Mouse (Mus musculus) forebrain, embryonic 11.5 days (tissue): ENCODE results near the gene Gan. TPM values are rescaled to one million over a fixed set of nuclear protein-coding genes. Genes with fewer than 3 reads are reported as not detected.

Experiments used
- ATAC-seq: fragments of 200-750 bp; cut with Nextera tagmentation; replicated peaks from 2 replicates; pipeline ENCODE4 v1.8.0; 2017; ENCODE audit warnings: moderate TSS enrichment; ENCODE audit not compliant: low FRiP score
- DNase-seq: peaks from one replicate; pipeline ENCODE4 v3.0.0-alpha.2; 2017; ENCODE audit warnings: low spot score
- H3K27ac ChIP-seq: fragments of 300-500 bp; sonication (generic); 2 replicates; pipeline ENCODE4 v1.5.1; 2014; ENCODE audit warnings: low read depth, low read length
- H3K27me3 ChIP-seq: fragments of 300-500 bp; sonication (generic); 2 replicates; pipeline ENCODE4 v1.6.1; 2014; ENCODE audit warnings: mild to moderate bottlenecking, low read length, mixed read lengths; ENCODE audit not compliant: control insufficient read depth, insufficient read depth
- H3K36me3 ChIP-seq: fragments of 300-500 bp; sonication (generic); 2 replicates; pipeline ENCODE4 v1.6.1; 2014; ENCODE audit warnings: mild to moderate bottlenecking, low read length, moderate library complexity, mixed read lengths; ENCODE audit not compliant: control insufficient read depth, insufficient read depth
- H3K4me1 ChIP-seq: fragments of 300-500 bp; sonication (generic); replicated peaks from 2 replicates; pipeline ENCODE4 v1.6.1; 2014; ENCODE audit warnings: low read length, mixed read lengths; ENCODE audit not compliant: control insufficient read depth, insufficient read depth
- H3K4me2 ChIP-seq: fragments of 300-500 bp; sonication (generic); 2 replicates; pipeline ENCODE4 v1.6.1; 2014; ENCODE audit warnings: low read depth, mild to moderate bottlenecking, low read length, moderate library complexity, mixed read lengths; ENCODE audit not compliant: severe bottlenecking
- H3K4me3 ChIP-seq: fragments of 300-500 bp; sonication (generic); 2 replicates; pipeline ENCODE4 v1.5.1; 2014; ENCODE audit warnings: low read depth, low read length
- H3K9ac ChIP-seq: fragments of 300-500 bp; sonication (generic); 2 replicates; pipeline ENCODE4 v1.6.1; 2014; ENCODE audit warnings: low read length
- H3K9me3 ChIP-seq: fragments of 300-500 bp; sonication (generic); 2 replicates; pipeline ENCODE4 v1.6.1; 2016; ENCODE audit warnings: low read length, mixed read lengths; ENCODE audit not compliant: control insufficient read depth
- WGBS: fragments of 180-500 bp; shearing (Covaris S2); extraction: QIAGEN DNeasy Blood & Tissue Kit; methylation state at CpG from one replicate; pipeline ENCODE4 v1.1.7; 2014; 5-methylcytosine and 5-hydroxymethylcytosine counted together
- polyA plus RNA-seq: library from polyadenylated mRNA; unstranded; fragments of >200 nt; fragmentation: Nextera tagmentation; extraction: Ambion mirVana; gene quantifications from 2 replicates; pipeline ENCODE4 v1.2.1, GENCODE M21; 2014

The Gan gene
- 3.1 and 3.4 TPM in 2 replicates for polyA plus RNA-seq

DNA sequence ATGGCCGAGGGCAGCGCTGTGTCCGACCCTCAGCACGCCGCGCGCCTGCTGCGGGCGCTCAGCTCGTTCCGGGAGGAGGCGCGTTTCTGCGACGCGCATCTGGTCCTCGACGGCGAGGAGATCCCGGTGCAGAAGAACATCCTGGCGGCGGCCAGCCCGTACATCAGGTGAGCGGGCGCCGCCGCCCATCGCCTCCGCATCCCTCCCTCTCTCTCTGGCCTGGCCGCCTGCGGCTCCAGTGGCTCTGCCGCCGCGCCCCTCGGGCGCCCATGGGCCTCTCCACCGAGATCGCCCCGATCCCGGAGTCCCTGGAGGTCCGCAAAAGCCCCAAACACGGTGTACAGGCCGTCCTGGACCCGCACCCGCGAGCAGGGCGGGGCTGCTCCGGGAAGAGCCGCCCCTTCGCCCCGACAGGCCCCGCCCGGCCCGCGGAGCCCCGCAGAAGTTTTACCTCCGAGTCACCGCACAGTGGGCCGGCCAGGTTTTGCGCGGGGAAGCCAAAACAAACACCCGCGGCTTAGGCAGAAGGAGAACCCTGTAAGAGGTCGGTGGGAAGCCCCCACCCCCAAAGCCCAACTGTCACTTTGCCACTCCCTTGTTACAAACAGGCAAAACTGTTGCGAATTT is at the start of gene Gan:
Gan (plus strand) TSS at position 1 of the 627 bp plus-strand sequence.
- Histone ChIP-seq H3K36me3 (no peaks in the 10 kb centered on the region), H3K4me2 (peak within 1 kb of the TSS; percentile 88), H3K4me1 (peaks cover 11% of the 10 kb centered on the region), H3K4me3 (peak within 1 kb of the TSS; percentile 83), H3K27me3 (no peaks in the 10 kb centered on the region), H3K9ac (peak within 1 kb of the TSS; percentile 90), H3K9me3 (no peaks in the 10 kb centered on the region), H3K27ac (peak within 1 kb of the TSS; percentile 62)
- WGBS: under 1% methylated on average over 60 of the region's 65 CpGs
- ATAC-seq (peak; percentile 66), DNase-seq (peak; percentile 72)

DNA sequence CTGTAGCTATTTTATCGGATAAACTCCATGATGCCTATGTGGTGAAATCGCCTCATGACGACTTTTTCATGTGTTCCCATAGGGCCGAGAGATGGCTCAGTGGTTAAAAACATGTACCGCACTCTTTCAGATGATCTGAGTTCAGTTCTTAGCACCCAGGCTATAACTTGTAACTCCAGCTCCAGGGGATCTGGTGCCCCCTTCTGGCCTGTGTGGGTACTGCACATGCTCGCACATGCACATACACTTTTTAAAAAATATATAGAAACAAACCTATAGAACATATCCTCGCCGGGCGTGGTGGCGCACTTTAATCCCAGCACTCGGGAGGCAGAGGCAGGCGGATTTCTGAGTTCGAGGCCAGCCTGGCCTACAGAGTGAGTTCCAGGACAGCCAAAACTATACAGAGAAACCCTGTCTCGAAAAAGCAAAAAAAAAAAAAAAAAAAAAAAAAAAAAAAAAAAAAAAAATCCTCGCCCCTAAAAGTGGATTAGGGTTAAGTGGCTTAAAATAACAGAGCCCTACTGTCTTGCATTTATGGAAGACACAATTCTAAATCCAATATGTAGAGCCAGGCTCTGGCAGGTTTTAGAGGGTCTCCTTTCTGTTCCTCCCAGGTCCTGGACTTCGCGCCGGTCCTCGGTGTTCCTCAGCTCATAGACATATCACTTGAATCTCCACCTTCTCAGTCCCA is 48.8 kb upstream of the Gan start:
- H3K27ac ChIP-seq: no peak overlapping the region
- no peak overlapping the region for H3K4me3 ChIP-seq
- 89% methylated on average over 19 of the region's 19 CpGs for WGBS
- DNase-seq: no peak
- H3K36me3 ChIP-seq: no peaks in the 10 kb centered on the region
- no peaks in the 10 kb centered on the region for H3K4me1 ChIP-seq
- H3K9me3 ChIP-seq: no peaks in the 10 kb centered on the region
- H3K27me3 ChIP-seq: no peaks in the 10 kb centered on the region
- no peak overlapping the region for H3K4me2 ChIP-seq
- no peak for ATAC-seq
- no peak overlapping the region for H3K9ac ChIP-seq

DNA sequence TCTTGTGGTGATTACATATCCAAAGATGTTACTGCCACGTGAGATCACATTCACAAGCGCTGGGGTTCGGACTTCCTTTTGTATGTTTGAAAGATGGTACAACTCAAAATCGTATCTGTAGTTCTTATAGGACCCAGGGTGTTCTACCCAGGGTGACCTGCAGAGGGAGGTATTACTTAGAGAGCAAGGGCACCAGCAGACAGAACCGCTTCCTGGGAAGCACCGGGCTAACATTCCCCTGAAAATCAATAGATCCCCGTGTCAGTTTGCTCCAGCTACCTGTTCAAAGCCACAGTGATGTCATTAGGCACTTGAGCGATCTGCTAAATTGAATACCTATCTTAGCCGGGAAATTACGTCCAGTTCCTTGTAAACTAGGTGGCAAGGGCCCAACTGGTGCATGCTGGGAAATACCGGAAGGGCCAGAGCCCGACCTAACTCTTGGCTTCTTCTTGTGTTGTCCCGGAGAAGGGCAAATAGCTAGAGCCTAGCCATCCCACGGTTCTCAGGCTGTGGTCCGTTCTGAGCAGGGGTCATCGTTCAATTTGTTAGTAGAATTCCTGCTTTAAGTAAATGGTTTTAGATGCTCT is 48.0 kb upstream of the Gan start:
- no peak overlapping the region for H3K4me3 ChIP-seq
- no peak overlapping the region for H3K27ac ChIP-seq
- H3K4me2 ChIP-seq: no peak overlapping the region
- no peak for ATAC-seq
- H3K4me1 ChIP-seq: no peaks in the 10 kb centered on the region
- H3K36me3 ChIP-seq: no peaks in the 10 kb centered on the region
- WGBS: 57% methylated on average over 16 of the region's 16 CpGs
- H3K9me3 ChIP-seq: no peaks in the 10 kb centered on the region
- H3K9ac ChIP-seq: no peak overlapping the region
- peak; percentile 59 for DNase-seq
- H3K27me3 ChIP-seq: no peaks in the 10 kb centered on the region

DNA sequence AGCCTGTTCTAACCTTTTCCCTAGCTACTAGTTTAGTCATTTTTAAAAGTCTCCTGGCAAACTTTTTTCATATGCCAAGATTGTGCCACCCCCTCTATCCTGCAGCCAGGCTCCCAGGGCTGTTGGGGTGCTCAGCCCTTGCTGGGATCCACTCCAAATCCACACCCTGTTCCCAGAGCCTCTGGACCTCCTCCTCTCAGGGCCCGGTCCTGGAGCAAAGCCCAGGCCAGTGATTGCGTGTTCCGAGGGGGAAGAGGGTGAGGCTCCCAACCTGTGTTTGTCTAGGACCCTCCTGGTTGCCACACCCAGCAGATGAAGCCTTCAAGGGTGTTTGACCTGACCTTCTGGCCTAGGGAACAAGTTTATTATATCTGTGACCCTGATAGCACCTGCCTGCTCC is 46.3 kb upstream of the Gan start:
- 0 out of 2 replicates have a peak, but pooled peaks cover 2% of the 10 kb centered on the region for H3K4me1 ChIP-seq
- H3K4me3 ChIP-seq: no peak overlapping the region
- H3K9me3 ChIP-seq: no peaks in the 10 kb centered on the region
- DNase-seq (no peak), ATAC-seq (no peak)
- WGBS: 95% methylated on average over 3 of the region's 3 CpGs
- no peaks in the 10 kb centered on the region for H3K36me3 ChIP-seq
- H3K9ac ChIP-seq: no peak overlapping the region
- no peak overlapping the region for H3K4me2 ChIP-seq
- H3K27me3 ChIP-seq: no peaks in the 10 kb centered on the region
- no peak overlapping the region for H3K27ac ChIP-seq

DNA sequence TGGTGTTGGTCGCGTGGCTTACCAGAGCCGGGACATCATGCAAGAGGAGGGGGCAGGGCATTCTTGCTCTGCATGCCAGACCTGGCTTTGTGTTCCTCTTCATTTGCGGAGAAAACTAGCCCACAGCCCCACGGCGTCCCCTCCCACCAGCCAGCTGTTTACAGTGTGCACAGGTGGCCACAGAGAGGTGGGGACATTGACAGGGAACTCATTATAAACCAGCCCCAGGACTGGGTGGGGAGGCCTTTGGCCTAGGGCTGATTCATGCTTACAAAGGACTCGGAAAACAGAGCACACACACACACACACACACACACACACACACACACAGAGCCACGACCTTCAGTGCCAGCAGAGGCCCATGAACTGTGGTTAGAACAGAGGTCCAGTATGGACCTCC is 45.7 kb upstream of the Gan start:
- H3K27ac ChIP-seq: no peak overlapping the region
- no peak overlapping the region for H3K4me2 ChIP-seq
- 0 out of 2 replicates have a peak, but pooled peaks cover 2% of the 10 kb centered on the region for H3K4me1 ChIP-seq
- H3K27me3 ChIP-seq: no peaks in the 10 kb centered on the region
- ATAC-seq (no peak), DNase-seq (no peak)
- no peaks in the 10 kb centered on the region for H3K36me3 ChIP-seq
- WGBS: 75% methylated on average over 8 of the region's 8 CpGs
- H3K4me3 ChIP-seq: no peak overlapping the region
- no peak overlapping the region for H3K9ac ChIP-seq
- no peaks in the 10 kb centered on the region for H3K9me3 ChIP-seq

DNA sequence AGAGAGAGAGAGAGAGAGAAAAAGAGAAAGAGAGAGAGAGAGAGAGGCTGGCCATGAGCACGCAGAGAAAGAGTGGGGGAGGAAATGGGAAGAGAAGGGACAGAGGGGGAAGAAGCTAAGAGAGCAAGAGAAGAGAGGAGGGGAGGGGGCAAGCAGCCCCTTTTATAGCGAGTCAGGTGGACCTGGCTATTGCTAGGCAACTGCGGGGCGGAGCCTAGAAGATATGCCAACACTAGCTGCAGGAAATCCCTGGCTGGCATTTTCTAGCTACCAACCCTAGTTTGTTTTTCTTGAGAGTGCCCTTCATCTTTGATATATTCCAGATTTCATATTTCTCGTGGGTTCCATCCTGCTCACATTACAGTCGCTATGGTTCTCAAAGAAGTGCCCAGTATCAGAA is 42.8 kb upstream of the Gan start:
- Histone ChIP-seq H3K4me3 (no peak overlapping the region), H3K36me3 (no peaks in the 10 kb centered on the region), H3K4me2 (no peak overlapping the region), H3K9me3 (no peaks in the 10 kb centered on the region), H3K27me3 (no peaks in the 10 kb centered on the region), H3K9ac (no peak overlapping the region), H3K27ac (no peak overlapping the region), H3K4me1 (0 out of 2 replicates have a peak, but pooled peaks cover 2% of the 10 kb centered on the region)
- WGBS: 48% methylated on average over 6 of the region's 6 CpGs
- ATAC-seq (no peak), DNase-seq (no peak)

DNA sequence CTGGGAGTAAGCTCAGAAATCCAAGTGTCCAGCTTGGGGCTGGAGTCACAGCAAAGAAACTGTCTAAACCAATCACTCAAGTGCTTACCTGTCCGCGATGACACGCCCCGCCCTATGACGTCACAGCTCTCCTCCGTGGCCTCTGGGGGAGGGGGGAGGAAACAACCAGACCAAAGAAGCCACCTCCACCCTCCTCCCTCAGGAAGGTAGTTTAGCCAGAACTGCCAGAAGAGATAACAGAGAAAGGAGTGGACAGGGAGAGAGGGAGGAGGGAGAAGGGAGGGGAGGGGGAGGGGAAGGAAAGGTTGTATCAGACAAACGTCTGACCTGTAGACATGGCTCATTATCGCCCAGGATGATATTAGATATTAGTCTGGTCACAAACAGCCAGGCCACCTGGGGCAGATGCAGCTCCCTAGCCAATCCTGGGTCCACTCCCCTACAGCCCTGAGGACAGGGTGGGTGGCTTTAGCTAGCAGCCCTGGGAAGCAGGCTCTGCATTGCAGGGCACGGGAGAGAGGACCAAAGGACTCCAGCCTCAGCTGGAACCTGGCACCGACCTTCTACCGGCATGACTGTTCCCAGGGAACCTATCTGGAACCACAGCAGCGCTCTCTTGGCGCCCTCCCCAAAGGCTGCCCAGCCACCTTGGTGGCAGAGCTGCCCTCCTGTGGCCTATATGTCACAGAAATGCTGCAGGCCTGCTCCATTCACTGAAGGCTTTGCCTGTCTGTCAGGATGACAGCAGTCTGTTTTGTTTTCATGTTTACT is 42.1 kb upstream of the Gan start:
- DNase-seq (no peak), ATAC-seq (no peak)
- no peak overlapping the region for H3K9ac ChIP-seq
- no peak overlapping the region for H3K4me3 ChIP-seq
- H3K4me2 ChIP-seq: peak overlapping the region; percentile 29; the same call in 1 of the 2 replicates
- no peak overlapping the region for H3K27ac ChIP-seq
- no peaks in the 10 kb centered on the region for H3K9me3 ChIP-seq
- no peaks in the 10 kb centered on the region for H3K27me3 ChIP-seq
- 12% methylated on average over 13 of the region's 13 CpGs for WGBS
- 0 out of 2 replicates have a peak, but pooled peaks cover 2% of the 10 kb centered on the region for H3K4me1 ChIP-seq
- H3K36me3 ChIP-seq: no peaks in the 10 kb centered on the region

DNA sequence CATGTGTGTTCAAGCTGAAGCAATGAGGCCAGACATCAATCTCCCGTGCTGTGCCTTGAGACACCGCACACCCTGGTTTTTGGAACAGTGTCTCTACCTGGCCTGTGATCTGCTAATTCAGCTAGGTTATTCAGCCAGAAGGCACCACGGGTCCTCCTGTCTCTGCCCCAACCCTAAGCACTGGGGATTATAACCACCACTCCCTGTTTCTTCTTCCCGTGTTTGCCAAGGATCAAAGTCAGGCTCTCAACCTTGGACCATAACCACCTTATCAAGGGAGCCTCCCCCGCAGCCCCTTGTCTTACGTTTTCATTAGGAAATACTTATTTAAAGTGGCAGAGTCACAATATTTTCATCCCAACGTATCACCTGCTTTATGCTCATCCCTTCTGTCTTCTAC is 41.4 kb upstream of the Gan start:
- H3K27me3 ChIP-seq: no peaks in the 10 kb centered on the region
- 72% methylated on average over 7 of the region's 7 CpGs for WGBS
- no peak overlapping the region for H3K4me3 ChIP-seq
- no peak overlapping the region for H3K4me2 ChIP-seq
- DNase-seq: no peak
- H3K36me3 ChIP-seq: no peaks in the 10 kb centered on the region
- H3K9me3 ChIP-seq: no peaks in the 10 kb centered on the region
- H3K9ac ChIP-seq: no peak overlapping the region
- no peak for ATAC-seq
- no peak overlapping the region for H3K27ac ChIP-seq
- H3K4me1 ChIP-seq: 0 out of 2 replicates have a peak, but pooled peaks cover 2% of the 10 kb centered on the region
